Mouse (Mus musculus) MEL (cell line): Measurements from ENCODE around the gene Gm13288.
"Not testable (repeated sequence)": the region's sequence is repeated elsewhere in the genome, so short reads cannot be mapped to it uniquely, and the experiment has no call there.

ENCODE experiments used
- CTCF ChIP-seq, 3 experiments: IDR thresholded peaks in 2 of 3; conservative IDR thresholded peaks in 1 of 3; 2 replicates each; pipeline ENCODE4 v1.5.1; 2011 to 2012; ENCODE audit warnings: low read length in 3 of 3, low read depth in 2 of 3, mild to moderate bottlenecking in 2 of 3, improper control_type of control experiment in 1 of 3, inconsistent platforms in 1 of 3, mixed read lengths in 1 of 3, moderate library complexity in 1 of 3; ENCODE audit not compliant: control insufficient read depth in 1 of 3, insufficient read depth in 1 of 3, poor library complexity in 1 of 3, severe bottlenecking in 1 of 3
- MAZ ChIP-seq: IDR thresholded peaks from 2 replicates; pipeline ENCODE4 v1.6.1; 2012; ENCODE audit warnings: low read depth, mild to moderate bottlenecking, inconsistent platforms, low read length, improper control_type of control experiment
- TAL1 ChIP-seq: IDR thresholded peaks from 2 replicates; pipeline ENCODE4 v1.6.1; 2012; ENCODE audit warnings: mild to moderate bottlenecking, inconsistent platforms, low read length, moderate library complexity, mixed read lengths

GRCm38 (mm10) chr4:88805231-88805630, at the start of gene Gm13288:
- TF ChIP-seq MAZ; TAL1; CTCF (IDR thresholded peaks at IDR 0.05 in 2 of 3, conservative IDR thresholded peaks at IDR 0.05 in 1 of 3; ENCODE audit: control insufficient read depth in 1 of 3, insufficient read depth in 1 of 3, low read depth in 2 of 3, low read length in 3 of 3, poor library complexity in 1 of 3, severe bottlenecking in 1 of 3): not testable (repeated sequence)
